Mouse (Mus musculus): Measurements from ENCODE around the gene Tmem95.

DNA sequence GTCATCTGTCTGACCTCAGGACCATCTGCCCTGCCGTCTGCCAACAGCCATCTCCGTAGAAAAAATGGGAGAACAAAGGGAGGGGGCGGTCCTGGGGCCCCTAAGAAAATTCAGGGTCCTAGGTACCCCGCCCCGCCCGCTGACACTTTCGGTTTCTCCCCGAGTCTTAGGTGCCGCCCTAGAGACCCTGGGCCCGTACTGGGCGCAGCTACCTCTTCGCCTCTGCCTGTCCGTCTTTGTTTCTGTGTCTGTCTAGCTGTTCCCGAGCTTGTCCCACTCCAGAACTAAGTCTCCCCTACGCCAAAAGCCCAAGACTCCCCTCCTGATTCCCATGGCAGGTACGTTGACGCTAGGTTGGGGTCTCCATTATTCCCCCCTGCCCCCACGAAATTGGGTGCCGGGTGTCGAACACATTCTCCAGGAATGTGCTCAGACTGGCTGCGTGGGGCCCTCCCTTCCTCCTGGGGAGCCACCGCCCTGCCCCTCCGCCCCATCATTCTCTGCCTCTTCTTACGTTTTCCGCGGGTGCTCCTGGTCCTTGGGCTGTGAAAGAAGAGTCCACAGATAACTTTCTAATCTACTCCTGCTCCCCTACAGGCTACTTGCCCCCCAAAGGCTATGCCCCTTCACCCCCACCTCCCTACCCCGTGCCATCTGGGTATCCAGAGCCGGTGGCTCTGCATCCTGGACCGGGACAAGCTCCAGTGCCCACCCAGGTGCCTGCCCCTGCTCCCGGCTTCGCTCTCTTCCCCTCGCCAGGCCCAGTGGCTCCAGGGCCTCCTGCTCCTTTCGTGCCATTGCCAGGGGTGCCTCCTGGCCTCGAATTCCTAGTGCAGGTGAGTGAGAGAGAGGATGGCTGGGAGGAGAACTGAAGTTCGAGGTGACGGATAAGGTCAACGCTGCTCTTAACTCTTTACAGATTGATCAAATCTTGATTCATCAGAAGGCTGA lies 30.8 kb downstream of the Tmem95 start:
- no peak for TF ChIP-seq MAX (IDR thresholded peaks at IDR 0.05)
- TF ChIP-seq CTCF (IDR thresholded peaks at IDR 0.05; ENCODE audit: control insufficient read depth, insufficient read depth, insufficient read length): no peak
- TF ChIP-seq MYOG (IDR thresholded peaks at IDR 0.05; ENCODE audit: control insufficient read depth, extremely low read depth, insufficient read length): no peak
- no peak for TF ChIP-seq CEBPB (IDR thresholded peaks at IDR 0.05; ENCODE audit: low read depth)
